Mouse (Mus musculus) liver, embryonic 16.5 days (tissue): ENCODE data around the gene Gm867. TPM values are rescaled to one million over a fixed set of nuclear protein-coding genes. Genes with fewer than 3 reads are reported as not detected.

ENCODE experiments used
- ATAC-seq: fragments of 200-750 bp; cut with Nextera tagmentation; 2 replicates; pipeline ENCODE4 v1.8.0; 2017; ENCODE audit warnings: low read depth, mild to moderate bottlenecking, moderate number of reproducible peaks, moderate library complexity
- H3K27ac ChIP-seq: fragments of 300-500 bp; sonication (generic); 2 replicates; pipeline ENCODE4 v1.5.1; 2014; ENCODE audit warnings: mild to moderate bottlenecking, low read length
- H3K27me3 ChIP-seq: fragments of 300-500 bp; sonication (generic); 2 replicates; pipeline ENCODE4 v1.6.1; 2014; ENCODE audit warnings: low read depth, low read length, mixed read lengths; ENCODE audit not compliant: control insufficient read depth, insufficient read depth
- H3K36me3 ChIP-seq: fragments of 300-500 bp; sonication (generic); 2 replicates; pipeline ENCODE4 v1.6.1; 2014; ENCODE audit warnings: mild to moderate bottlenecking; ENCODE audit not compliant: control insufficient read depth, insufficient read depth
- H3K4me1 ChIP-seq: fragments of 300-500 bp; sonication (generic); 2 replicates; pipeline ENCODE4 v1.6.1; 2014; ENCODE audit warnings: low read depth, low read length, mixed read lengths; ENCODE audit not compliant: control insufficient read depth
- H3K4me2 ChIP-seq: fragments of 300-500 bp; sonication (generic); 2 replicates; pipeline ENCODE4 v1.6.1; 2014; ENCODE audit warnings: low read depth, low read length, mixed read lengths
- H3K4me3 ChIP-seq: fragments of 300-500 bp; sonication (generic); 2 replicates; pipeline ENCODE4 v1.5.1; 2014; ENCODE audit warnings: low read depth, mild to moderate bottlenecking, low read length
- H3K9ac ChIP-seq: fragments of 300-500 bp; sonication (generic); 2 replicates; pipeline ENCODE4 v1.6.1; 2014; ENCODE audit warnings: low read depth, low read length
- H3K9me3 ChIP-seq: fragments of 300-500 bp; sonication (generic); replicated peaks from 2 replicates; pipeline ENCODE4 v1.6.1; 2016; ENCODE audit warnings: low read length; ENCODE audit not compliant: control insufficient read depth
- WGBS: fragments of 180-500 bp; shearing (Covaris S2); extraction: QIAGEN DNeasy Blood & Tissue Kit; methylation state at CpG from one replicate; pipeline ENCODE4 v1.1.7; 2014; ENCODE audit not compliant: insufficient replicate concordance; 5-methylcytosine and 5-hydroxymethylcytosine counted together
- polyA plus RNA-seq: library from polyadenylated mRNA; unstranded; fragments of >200 nt; fragmentation: Nextera tagmentation; extraction: Ambion mirVana; gene quantifications from 2 replicates; pipeline ENCODE4 v1.2.1, GENCODE M21; 2015

Gene Gm867
- polyA plus RNA-seq, 1 experiment from 2014 or later, result 26.4 TPM

DNA sequence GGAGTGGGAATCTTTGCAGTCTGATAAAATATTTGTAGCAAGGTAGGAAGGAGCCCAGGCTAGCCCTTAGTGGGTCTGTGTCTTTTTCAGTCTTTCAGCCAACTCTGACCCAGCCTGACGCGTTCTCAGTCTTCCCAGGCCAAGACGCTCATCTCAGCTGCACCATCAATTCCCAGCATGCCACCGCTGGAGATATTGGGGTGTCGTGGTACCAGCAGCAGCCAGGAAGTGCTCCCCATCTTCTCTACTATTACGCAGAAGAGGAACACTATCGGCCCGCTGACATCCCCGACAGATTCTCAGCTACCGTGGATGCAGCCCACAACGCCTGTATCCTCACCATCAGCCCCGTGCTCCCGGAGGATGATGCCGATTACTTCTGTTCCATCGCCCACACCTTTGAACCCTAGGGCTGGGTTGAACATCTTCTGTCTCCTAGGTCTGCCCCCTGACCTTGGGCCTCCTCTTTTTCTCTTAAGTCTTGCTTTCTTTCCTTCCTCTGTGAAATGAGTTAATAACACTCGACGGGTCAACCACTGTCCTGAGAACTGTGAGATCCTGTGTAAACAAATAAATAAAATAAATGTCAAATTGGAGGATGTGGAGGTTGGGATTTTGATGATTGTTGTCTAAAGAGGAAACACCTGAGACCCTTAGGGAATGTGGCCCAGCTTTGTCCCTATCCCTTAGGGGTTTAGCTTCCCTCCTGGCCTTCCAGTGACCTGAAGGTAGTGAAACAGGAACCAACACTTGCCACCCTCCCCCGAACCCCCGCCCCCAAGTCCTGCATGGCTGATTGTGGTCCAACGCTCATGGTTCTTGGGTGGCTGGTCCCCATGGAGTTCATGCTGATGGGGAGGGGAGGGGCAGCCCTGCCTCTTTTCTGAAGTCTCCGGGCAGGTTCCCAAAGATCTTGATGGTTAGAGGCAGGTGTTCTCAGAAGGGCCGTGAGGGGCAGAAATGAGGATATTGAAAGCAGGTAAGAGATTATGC is 8.9 kb upstream of the Gm867 start:
- H3K4me1 ChIP-seq, result peaks cover 5% of the 10 kb centered on the region
- peaks cover 23% of the 10 kb centered on the region for H3K27me3 ChIP-seq
- H3K9ac ChIP-seq, result no peak overlapping the region
- no peaks in the 10 kb centered on the region for H3K9me3 ChIP-seq
- no peak overlapping the region for H3K4me3 ChIP-seq
- H3K4me2 ChIP-seq, result no peak overlapping the region
- WGBS, result 65% methylated on average over 22 of the region's 22 CpGs
- no peaks in the 10 kb centered on the region for H3K36me3 ChIP-seq
- no peak for ATAC-seq
- H3K27ac ChIP-seq, result no peak overlapping the region

DNA sequence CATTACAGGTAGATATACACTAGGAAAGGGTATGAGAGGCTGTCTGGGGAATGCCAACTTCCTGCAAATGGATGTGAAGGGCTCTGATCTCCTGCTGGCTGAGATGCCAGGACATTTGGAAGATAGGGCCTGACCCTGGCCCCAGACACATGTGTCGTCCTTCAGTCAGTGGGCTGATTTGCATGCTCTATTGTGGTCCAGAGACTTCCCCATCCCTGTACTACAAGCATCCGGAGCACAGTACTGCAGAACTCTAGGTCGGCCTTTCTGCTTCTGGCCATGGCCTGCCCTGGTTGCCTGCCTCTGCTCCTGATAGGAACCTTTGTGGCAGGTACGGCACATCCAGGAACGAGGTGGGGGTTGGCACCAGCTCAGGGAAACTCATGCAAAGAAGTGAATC is 7.6 kb upstream of the Gm867 start:
- no peaks in the 10 kb centered on the region for H3K9me3 ChIP-seq
- H3K27ac ChIP-seq, result no peak overlapping the region
- no peak for ATAC-seq
- no peaks in the 10 kb centered on the region for H3K36me3 ChIP-seq
- H3K9ac ChIP-seq, result no peak overlapping the region
- peaks cover 23% of the 10 kb centered on the region for H3K27me3 ChIP-seq
- H3K4me3 ChIP-seq, result no peak overlapping the region
- 56% methylated on average over 5 of the region's 5 CpGs for WGBS
- peaks cover 5% of the 10 kb centered on the region for H3K4me1 ChIP-seq
- H3K4me2 ChIP-seq, result no peak overlapping the region

DNA sequence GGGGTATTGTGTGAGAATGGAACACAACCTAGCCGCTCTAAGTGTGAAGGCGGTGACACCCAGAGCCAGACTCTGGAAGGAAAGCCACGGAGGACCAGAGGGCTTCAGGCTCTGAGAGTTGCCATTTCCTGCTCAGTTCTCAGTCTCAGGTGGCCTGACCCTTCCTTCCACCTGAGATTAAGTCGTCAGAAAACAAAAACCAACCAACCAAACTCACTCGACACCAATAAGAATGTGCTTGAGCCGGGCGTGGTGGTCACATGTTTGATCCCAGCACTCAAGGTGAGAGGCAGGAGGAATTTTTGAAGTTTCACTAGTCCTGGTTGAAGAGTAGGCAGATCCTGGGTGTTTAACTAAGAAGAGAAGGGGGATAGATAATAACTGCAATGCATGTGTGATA is 5.4 kb upstream of the Gm867 start:
- no peak overlapping the region for H3K9ac ChIP-seq

DNA sequence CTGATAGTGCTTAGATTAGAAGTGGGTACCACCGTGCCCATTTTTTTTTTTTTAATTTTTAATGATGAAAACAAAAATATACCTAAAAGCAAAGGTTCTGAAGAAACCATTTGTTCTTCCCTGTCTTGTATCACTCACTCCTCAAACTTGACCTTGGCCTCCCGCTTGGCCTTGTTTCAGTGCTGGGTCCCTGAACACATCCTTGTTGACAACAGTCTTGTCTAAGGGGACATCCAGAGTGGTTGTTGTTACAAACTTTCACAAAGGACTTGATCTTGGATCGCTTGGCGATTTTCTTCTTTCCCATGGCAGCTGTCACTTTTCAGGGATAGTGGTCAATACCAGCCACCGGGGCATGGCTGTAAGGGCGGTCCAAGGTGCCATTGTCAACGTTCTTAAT is 4.7 kb upstream of the Gm867 start:
- Histone ChIP-seq H3K9ac (no peak overlapping the region), H3K4me2 (no peak overlapping the region), H3K4me1 (peaks cover 6% of the 10 kb centered on the region), H3K27ac (no peak overlapping the region), H3K9me3 (no peaks in the 10 kb centered on the region), H3K4me3 (no peak overlapping the region), H3K36me3 (no peaks in the 10 kb centered on the region), H3K27me3 (peaks cover 12% of the 10 kb centered on the region)
- 78% methylated on average over 7 of the region's 7 CpGs for WGBS
- no peak for ATAC-seq

More for the DNA sequence above, 5.4 kb upstream of the Gm867 start:
- 66% methylated on average over 7 of the region's 7 CpGs for WGBS
- Histone ChIP-seq H3K4me3 (no peak overlapping the region), H3K27ac (no peak overlapping the region), H3K9me3 (no peaks in the 10 kb centered on the region), H3K27me3 (peaks cover 19% of the 10 kb centered on the region), H3K36me3 (no peaks in the 10 kb centered on the region), H3K4me1 (no peaks in the 10 kb centered on the region; the same call in 1 of the 2 replicates), H3K4me2 (no peak overlapping the region)
- ATAC-seq, result no peak

DNA sequence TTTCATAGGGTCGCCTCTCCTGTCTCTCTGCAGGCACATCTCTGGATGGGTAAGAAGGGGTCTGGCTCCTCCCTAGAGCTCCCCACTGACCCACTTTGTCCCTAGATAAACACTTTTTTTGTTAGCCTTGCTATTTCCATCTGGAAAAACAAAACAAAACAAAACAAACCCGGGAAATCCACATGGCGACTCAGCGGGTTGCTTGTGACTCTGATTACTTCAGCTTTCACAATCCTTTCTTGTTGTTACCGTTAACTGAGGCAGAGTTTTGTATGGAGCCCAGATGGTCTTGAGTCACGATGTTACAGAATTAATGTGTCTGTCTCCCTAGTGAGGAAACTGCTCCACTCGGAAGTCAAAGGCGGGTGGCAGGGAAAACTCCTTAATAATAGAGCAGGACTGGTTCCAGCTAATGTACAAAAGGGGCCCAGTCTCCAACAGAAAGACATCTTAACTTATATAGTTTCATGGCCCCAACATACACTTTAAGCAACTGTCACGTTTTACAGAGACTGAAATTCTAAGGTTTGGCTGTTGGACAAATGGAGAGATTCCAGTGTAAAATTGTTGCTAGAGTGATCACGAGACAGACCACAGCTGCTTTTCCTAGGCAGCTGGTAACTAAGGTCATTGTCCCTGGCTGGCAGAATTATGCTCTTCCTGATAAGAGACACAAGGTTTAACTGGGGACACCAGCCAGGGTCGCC is 3.7 kb upstream of the Gm867 start:
- peaks cover 9% of the 10 kb centered on the region for H3K4me1 ChIP-seq
- no peak overlapping the region for H3K4me2 ChIP-seq
- H3K27ac ChIP-seq, result no peak overlapping the region
- peaks cover 3% of the 10 kb centered on the region; the same call in 1 of the 2 replicates for H3K27me3 ChIP-seq
- H3K36me3 ChIP-seq, result no peaks in the 10 kb centered on the region
- 40% methylated on average over 11 of the region's 11 CpGs for WGBS
- no peak for ATAC-seq
- no peak overlapping the region for H3K9ac ChIP-seq
- no peak overlapping the region for H3K4me3 ChIP-seq
- no peaks in the 10 kb centered on the region for H3K9me3 ChIP-seq

DNA sequence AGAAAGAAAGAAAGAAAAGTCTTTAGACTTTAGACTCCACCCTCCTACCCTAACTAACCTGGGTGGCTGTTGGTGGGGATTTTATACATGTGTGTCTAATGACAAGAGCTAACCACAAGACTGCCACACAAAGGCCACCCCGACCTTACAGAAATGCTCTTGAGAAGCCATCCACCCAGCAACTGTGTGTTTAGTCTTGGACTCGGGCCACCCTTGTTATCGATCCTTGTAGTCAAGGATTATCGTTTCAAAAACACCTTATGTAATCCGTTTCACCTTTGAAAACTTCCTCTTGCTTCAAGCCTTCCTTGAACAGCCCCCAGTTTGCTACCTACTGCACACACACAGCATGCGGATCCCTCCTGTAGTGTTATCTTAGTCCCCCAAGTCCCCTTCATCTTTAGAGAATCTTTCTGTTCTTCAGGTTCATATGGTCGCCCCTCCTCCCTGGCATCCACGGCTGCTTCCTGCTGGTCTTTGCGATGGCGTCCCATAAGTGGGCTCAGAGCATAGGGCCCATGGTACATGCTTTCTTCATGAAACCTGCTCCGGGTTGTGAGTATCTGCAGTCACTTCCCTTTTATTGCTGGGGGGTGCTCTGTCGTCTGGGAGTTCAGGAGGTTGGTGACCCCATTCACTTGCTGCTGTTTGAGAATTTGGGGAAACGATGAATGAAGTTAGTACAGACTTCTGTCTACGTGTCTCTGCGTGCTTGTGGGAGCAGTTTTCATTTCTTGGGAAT is 2.4 kb upstream of the Gm867 start, which contains the start of gene Vpreb3:
Gene Vpreb3 (plus strand): TSS at position 322 of the 742 bp plus-strand sequence.
- H3K27ac ChIP-seq, result no peak within 1 kb of the TSS
- no peaks in the 10 kb centered on the region for H3K36me3 ChIP-seq
- H3K9me3 ChIP-seq, result no peaks in the 10 kb centered on the region
- peaks cover 16% of the 10 kb centered on the region for H3K4me1 ChIP-seq
- 64% methylated on average over 15 of the region's 15 CpGs for WGBS
- no peak within 1 kb of the TSS for H3K4me2 ChIP-seq
- H3K27me3 ChIP-seq, result no peaks in the 10 kb centered on the region; the same call in 1 of the 2 replicates
- H3K4me3 ChIP-seq, result no peak within 1 kb of the TSS
- no peak within 1 kb of the TSS for H3K9ac ChIP-seq
- no peak for ATAC-seq

DNA sequence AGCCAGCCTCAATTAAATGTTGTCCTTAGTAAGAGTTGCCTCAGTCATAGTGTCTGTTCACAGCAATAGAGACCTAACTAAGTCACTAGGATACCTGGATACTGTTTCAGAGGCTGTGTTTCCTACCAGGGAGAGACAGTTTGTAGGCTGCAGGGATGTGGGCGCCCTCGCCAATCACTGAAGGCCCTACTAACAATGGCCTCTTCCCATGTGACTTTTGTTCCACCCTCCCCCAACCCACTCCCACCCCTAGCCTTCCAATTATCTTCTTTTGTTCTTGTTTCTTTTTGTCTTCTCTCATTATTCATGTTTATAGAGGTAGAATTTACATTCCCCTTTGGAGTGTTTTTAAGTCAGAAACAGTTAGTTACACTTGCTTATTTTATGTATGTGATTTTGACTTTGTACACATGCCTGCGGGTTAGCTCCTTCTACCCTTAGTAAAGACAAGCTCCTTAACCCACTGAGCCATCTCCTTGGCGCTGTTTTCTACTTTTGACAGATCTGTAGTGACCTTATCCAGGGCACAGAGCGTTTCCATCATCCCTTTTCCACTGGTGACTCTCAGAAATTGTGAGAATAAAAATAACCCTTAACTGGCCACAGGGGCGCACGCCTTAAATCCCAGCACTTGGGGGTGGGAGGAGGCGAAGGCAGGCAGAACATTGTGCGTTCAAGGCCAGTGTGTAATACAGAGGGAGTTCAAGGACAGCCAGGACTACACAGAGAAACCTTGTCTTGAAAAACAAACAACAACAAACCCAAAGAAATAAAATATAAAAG is 761 bp upstream of the Gm867 start:
- H3K9me3 ChIP-seq, result no peaks in the 10 kb centered on the region
- peaks cover 33% of the 10 kb centered on the region for H3K4me1 ChIP-seq
- no peak overlapping the region for H3K4me2 ChIP-seq
- peaks cover 8% of the 10 kb centered on the region; the same call in 1 of the 2 replicates for H3K36me3 ChIP-seq
- ATAC-seq, result no peak
- 77% methylated on average over 9 of the region's 9 CpGs for WGBS
- H3K27me3 ChIP-seq, result no peaks in the 10 kb centered on the region
- H3K27ac ChIP-seq, result peak overlapping the region; percentile 87; the same call in 1 of the 2 replicates
- H3K9ac ChIP-seq, result no peak overlapping the region
- H3K4me3 ChIP-seq, result no peak overlapping the region
